Mouse (Mus musculus): ENCODE results near the gene Slco2a1.
"Not testable (repeated sequence)": the region's sequence is repeated elsewhere in the genome, so short reads cannot be mapped to it uniquely, and the experiment has no call there.

Slco2a1 gene

DNA sequence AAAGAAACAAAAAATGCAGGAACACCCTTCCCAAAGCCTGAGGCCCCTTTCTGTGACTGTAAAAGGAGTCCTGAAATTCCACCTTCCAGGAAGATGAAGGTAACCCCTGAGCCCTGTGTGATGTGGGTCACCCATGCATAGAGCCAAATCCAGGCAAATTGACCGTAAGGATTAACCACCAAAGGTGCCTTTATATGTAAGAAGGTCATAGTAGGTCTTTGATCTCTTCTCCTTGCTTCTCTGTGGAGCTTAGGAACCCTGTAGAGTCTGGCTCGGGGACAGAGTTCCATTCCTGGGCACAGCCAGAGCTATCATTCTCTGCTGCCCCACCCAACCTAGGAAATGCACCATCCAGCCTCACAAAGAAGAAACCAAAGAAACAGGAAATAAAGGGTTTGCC is 100.1 kb downstream of the Slco2a1 start:
- DNase-seq: no peak

- peak; percentile 76 for DNase-seq
These were observed 101.8 kb downstream of the Slco2a1 start for GRCm38 (mm10) chr9:103090116-103090875.

- no peak for DNase-seq
These were observed 102.7 kb downstream of the Slco2a1 start for GRCm38 (mm10) chr9:103091039-103091883.

- DNase-seq: peak; percentile 85
These were observed 103.7 kb downstream of the Slco2a1 start for GRCm38 (mm10) chr9:103092248-103092647.

DNA sequence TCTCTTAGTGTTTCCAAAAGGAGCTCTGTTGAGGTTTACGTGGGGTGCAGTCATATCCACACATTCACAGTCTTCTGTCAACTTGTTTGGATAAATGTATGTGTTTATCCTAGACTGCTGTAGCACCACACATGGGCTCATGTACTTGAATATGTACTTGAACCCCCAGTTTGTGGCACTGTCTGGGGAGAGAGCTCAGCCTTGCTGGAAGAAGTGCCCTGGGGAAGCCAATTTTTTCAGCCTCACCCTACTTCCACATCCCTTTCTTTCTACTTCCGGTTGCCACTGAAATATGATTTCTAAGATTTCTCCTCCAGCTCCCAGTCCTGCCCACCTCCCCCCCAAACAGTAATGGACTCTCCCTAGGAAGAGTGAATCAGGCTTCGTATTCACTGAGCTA is 105.2 kb downstream of the Slco2a1 start:
- no peak for DNase-seq

DNA sequence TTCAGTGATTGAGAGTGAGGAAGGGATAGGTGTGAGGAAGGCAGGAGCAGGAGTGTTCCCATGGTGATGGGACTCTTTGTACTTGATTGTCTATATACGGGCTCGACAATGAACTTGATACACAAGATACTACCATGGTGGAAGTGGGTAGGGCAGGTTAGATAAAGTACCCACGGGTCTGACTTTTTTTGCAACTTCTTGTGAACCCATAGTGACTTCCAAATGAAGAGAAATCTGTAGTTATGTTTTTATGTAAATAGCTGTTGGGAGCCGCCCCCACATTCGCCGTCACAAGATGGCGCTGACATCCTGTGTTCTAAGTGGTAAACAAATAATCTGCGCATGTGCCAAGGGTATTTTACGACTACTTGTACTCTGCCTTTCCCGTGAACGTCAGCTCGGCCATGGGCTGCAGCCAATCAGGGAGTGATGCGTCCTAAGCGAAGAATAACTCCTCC is 119.9 kb downstream of the Slco2a1 start:
- DNase-seq: not testable (repeated sequence)

DNA sequence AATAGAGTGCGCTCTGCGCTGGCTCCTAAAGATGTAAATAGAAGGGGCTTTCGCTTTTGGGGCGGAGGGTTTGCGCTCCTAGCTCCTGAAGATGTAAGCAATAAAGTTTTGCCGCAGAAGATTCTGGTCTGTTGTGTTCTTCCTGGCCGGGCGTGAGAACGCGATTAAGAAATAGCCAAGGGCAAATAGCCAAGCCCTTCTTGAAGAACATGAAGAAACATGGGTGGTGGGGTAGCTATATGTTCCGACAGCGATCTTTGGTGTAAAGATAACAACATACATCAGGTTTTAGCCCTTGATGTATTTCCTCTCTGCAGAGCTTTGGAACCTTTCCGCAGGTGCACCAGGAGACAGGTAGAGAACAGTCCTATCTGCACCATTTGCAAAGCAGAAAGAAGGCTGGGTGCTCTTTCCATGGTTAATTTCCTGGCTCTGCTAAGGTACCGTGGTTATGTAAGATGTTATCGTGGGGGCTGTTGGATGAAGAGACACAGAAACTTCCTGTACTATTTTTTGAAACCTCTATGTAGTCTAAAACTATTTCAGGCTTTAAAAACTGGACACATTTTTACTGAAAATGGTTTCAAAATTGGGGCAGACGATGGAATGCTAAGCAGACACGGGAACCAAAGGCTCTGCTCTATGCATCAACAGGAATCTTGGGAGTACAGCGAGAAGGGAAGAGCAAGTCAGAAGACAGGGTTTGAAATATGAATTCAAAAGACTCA is 120.6 kb downstream of the Slco2a1 start:
- DNase-seq: no peak

GRCm38 (mm10) chr9:103109911-103110310 is 121.4 kb downstream of the Slco2a1 start:
- DNase-seq: no peak

DNA sequence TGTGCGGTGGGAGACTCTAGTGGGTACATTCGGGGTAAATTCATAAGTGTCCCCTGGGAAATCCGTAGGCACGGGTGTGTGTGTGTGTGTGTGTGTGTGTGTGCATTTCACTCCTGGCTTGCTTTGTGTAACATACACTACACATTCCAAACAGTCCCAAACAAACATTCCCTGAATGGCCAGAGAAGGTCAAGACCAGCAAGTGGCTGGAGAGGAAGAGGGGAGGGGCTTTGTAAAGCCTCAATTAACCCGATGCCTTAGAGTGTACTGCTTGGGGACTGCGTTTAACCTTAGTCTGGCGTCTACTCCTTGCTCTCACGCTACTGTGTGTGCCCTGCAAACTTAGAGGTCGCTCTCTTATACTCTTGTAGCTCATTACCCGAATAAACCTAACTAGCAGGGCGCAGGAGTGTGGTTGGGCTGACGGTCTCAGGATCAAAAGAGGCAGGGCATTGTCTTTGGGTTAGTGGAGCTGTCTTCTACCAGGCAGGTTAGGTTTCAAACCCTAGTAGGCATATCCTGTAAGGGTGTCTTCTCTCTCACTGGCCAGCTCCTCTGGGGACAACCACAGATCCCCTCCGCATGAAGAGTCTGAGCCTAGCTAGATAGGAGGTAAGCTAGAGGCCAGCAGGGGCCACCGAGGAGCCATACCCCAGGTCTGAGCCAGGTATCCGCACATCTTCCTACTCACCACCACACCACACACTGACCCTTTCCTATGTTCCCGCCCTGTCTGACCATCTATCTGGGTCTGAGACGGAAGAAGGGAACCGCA is 122.4 kb downstream of the Slco2a1 start:
- no peak for DNase-seq

DNA sequence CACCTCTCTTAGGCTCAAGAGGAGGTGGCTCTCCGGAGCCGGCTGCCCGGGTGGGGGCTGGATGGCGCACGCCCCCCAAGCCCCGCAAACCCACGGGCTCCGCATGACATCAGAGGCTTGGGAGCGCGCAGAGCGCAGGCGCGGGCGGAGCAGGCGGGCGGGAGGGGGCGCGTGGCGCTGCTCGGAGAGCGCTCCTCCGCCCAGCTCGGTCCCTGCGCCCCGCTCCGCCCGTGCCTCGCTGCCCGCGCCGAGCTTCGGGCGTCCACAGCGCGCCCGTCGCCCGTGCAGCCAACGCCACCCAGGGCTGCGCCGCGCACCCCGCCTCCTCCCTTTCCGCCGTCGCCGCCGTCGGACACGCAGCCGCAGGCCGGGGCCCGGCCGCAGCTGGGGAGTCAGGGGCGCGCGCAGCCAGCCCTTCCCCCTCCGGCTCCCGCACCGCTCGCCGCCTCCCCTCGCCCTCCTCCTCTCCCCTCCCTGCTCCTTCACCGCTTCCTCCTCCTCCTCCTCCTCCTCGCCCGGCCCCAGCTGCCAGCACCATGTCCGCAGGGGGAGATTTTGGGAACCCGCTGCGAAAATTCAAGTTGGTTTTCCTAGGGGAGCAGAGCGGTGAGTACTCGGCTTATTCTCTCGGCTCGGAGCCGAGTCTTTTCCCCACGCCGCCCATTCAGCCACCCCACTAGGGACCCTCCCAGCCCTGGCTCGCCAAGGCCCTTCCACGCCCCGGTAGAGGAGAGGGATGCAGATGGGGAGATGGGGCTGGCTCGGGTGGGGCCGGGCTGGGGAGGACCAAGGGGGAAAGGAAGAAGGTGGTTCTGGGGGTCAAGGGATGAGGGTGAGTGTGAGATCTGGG is 123.3 kb downstream of the Slco2a1 start, which contains the start of gene Rab6b:
Rab6b (plus strand) TSS at position 167 of the 850 bp plus-strand sequence.
- DNase-seq: peak; percentile 40

DNA sequence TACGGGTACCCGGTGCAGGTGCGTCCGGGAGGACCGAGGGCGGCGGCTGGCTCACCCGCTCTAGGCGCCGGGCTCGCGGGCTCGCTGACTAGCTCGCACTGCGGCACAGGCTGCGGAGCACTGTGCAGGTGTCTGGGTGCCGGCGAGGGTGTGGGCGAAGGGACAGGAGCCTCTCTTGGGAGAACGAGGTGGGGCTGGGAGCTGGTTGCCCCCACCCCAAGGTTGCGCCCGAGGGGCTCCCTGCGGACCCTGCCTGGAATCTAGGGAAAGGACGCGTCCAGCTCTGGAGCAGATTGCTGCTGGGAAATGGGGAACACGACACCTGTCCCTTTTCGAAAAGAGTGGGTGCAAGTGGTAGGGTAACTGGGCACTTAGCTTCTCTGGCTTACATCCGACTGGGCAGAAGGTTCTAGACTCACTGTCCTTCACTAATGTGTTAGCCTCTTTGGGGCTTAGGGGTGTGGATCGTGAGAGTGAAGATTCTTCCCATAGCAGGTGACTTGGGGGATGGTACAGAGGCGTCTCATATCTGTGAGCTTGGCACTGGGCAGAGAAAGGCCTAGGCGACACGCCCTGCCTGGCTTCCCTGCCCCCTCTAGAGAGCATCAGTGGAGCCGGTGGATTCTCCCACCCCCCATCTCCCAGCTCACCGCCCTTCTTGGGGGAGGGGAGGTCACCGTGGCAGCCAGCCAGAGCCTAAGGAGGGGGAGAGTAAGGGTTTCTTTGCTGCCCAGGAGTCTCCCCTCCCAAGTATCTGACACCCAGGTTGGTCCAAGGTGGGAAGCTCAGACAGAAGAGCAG is 124.2 kb downstream of the Slco2a1 start:
- DNase-seq: peak; percentile 36

- no peak for DNase-seq
These were observed 124.8 kb downstream of the Slco2a1 start for GRCm38 (mm10) chr9:103113351-103113750.

DNA sequence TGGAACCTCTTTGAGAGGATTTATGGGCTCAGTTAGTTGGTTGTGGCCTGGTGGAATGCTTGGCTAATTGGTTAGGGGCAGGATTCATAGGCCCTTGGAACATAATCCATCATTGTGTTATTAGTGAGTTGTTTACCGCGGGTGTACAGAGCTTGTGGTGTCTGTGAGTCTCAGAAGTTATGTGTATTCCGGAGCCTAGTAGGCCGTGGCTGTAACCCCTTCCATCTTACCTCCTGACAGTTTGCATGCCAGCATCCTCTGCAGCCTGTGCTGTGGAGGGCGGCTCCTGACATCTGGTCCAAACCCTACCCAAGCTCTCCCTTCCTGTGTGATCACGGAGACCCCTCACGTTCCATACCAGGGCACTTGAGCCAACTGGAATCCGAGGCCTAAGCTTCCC is 125.8 kb downstream of the Slco2a1 start:
- no peak for DNase-seq

GRCm38 (mm10) chr9:103114901-103115300 is 126.4 kb downstream of the Slco2a1 start:
- DNase-seq: no peak

GRCm38 (mm10) chr9:103116941-103117340 is 128.4 kb downstream of the Slco2a1 start:
- no peak for DNase-seq

GRCm38 (mm10) chr9:103117495-103117894 is 129.0 kb downstream of the Slco2a1 start:
- DNase-seq: no peak

DNA sequence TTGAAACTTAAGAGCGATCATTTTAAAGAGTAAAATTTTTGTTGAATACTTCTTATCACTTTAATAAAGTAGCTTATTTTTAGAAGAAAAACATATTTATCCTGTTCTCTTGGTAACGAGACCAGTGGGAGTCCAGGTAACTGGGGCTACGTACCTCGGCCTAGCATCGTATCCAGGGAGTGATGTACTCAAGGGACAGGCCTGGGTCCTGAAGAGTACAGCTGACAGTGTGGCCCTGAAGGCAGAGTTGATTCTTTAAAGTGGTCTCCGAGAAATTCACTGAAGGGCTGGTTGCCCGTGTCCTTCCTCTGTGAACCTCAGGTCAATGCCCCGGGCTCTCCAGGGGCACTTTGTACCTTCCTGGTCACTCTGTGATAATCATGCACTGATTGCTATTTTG is 129.4 kb downstream of the Slco2a1 start:
- no peak for DNase-seq

- DNase-seq: no peak
These were observed 130.3 kb downstream of the Slco2a1 start for GRCm38 (mm10) chr9:103118651-103119275.

GRCm38 (mm10) chr9:103119781-103120180 is 131.3 kb downstream of the Slco2a1 start:
- no peak for DNase-seq

- no peak for DNase-seq
These were observed 131.7 kb downstream of the Slco2a1 start for GRCm38 (mm10) chr9:103120231-103120630.

Measured in kidney, adult 18-20 months (tissue).